Mouse (Mus musculus): Measurements from ENCODE around the gene Parm1.

DNA sequence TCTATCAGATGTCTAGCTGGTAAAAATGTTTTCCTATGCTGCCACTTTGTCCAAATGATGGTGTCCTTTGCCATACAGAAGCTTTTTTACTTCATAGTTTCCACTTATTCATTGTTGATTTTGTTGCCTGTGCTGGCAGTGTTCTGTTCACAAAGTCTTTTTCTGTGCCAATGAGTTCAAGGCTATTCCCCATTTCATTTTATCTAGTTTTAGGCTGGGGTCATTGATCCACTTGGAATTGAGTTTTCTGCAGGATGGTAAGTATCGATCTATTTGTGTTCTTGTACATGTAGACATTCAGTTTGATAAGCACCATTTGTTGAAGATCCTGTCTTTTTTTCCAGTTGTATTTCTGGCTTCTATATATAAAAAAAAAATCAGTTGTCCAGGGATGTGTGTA lies 33.1 kb upstream of the Parm1 start:
- no peak for TF ChIP-seq CTCF (IDR thresholded peaks at IDR 0.05; ENCODE audit: low read depth, low read length)
- TF ChIP-seq GATA1 (IDR thresholded peaks at IDR 0.05; ENCODE audit: borderline replicate concordance, low read length): no peak
